Mouse (Mus musculus) testis, postnatal 14 days (tissue): ENCODE measurements around the gene Ggact.

ENCODE experiments used
- DNase-seq: peaks from one replicate; pipeline ENCODE4 v3.0.0; 2021; ENCODE audit warnings: low spot score

Gene Ggact

GRCm38 (mm10) chr14:122867531-122868285, 45.8 kb downstream of the Ggact start:
- no peak for DNase-seq

- no peak for DNase-seq
Observed at GRCm38 (mm10) chr14:122865462-122866129, 48.0 kb downstream of the Ggact start.

- no peak for DNase-seq
Observed at GRCm38 (mm10) chr14:122862623-122863022, 50.9 kb downstream of the Ggact start.

- no peak for DNase-seq
Observed at GRCm38 (mm10) chr14:122859792-122860191, 53.8 kb downstream of the Ggact start.

GRCm38 (mm10) chr14:122852506-122853057, 61.0 kb downstream of the Ggact start:
- no peak for DNase-seq

GRCm38 (mm10) chr14:122837018-122837417, 76.5 kb downstream of the Ggact start:
- DNase-seq, result no peak

GRCm38 (mm10) chr14:122836221-122836620, 77.3 kb downstream of the Ggact start:
- DNase-seq, result no peak

- DNase-seq, result no peak
Observed at GRCm38 (mm10) chr14:122835487-122836190, 77.9 kb downstream of the Ggact start.

- no peak for DNase-seq
Observed at GRCm38 (mm10) chr14:122834753-122835152, 78.8 kb downstream of the Ggact start.

- DNase-seq, result no peak
Observed at GRCm38 (mm10) chr14:122833666-122834065, 79.9 kb downstream of the Ggact start.

- no peak for DNase-seq
Observed at GRCm38 (mm10) chr14:122830433-122830832, 83.1 kb downstream of the Ggact start.

GRCm38 (mm10) chr14:122825464-122825863, 88.1 kb downstream of the Ggact start:
- no peak for DNase-seq

- DNase-seq, result no peak
Observed at GRCm38 (mm10) chr14:122823791-122824190, 89.8 kb downstream of the Ggact start.

- DNase-seq, result no peak
Observed at GRCm38 (mm10) chr14:122821002-122821401, 92.6 kb downstream of the Ggact start.

GRCm38 (mm10) chr14:122800296-122800695, 113.3 kb downstream of the Ggact start:
- DNase-seq, result no peak

- no peak for DNase-seq
Observed at GRCm38 (mm10) chr14:122793368-122793767, 120.2 kb downstream of the Ggact start.

- DNase-seq, result no peak
Observed at GRCm38 (mm10) chr14:122790111-122790510, 123.4 kb downstream of the Ggact start.

- no peak for DNase-seq
Observed at GRCm38 (mm10) chr14:122788199-122788598, 125.4 kb downstream of the Ggact start.

- no peak for DNase-seq
Observed at GRCm38 (mm10) chr14:122784701-122785100, 128.9 kb downstream of the Ggact start.

- no peak for DNase-seq
Observed at GRCm38 (mm10) chr14:122766448-122766847, 147.1 kb downstream of the Ggact start.
